Mouse (Mus musculus): ENCODE measurements around the gene Casc1. TPM values are rescaled to one million over a fixed set of nuclear protein-coding genes. Genes with fewer than 3 reads are reported as not detected.
A peak's percentile ranks its signal among the peaks of the same experiment; 100 is the strongest.

The Casc1 gene
- polyA plus RNA-seq, 1 experiment = 0.11 TPM

- H3K36me3 ChIP-seq (ENCODE audit: control insufficient read depth, insufficient read depth) = no peaks in the 10 kb centered on the region
- no peaks in the 10 kb centered on the region for H3K79me2 ChIP-seq (ENCODE audit: control insufficient read depth, insufficient read depth)
- no peak overlapping the region for H3K4me3 ChIP-seq
- no peak for TF ChIP-seq REST (IDR thresholded peaks at IDR 0.05; ENCODE audit: insufficient read depth, insufficient read length)
- TF ChIP-seq E2F4 (IDR thresholded peaks at IDR 0.05; ENCODE audit: insufficient read depth) = no peak
- TF ChIP-seq MAX (IDR thresholded peaks at IDR 0.05; ENCODE audit: low read depth) = no peak
- TF ChIP-seq POLR2AphosphoS2 (IDR thresholded peaks at IDR 0.05; ENCODE audit: insufficient read length, low read depth) = no peak
- TF ChIP-seq MYOD1 (IDR thresholded peaks at IDR 0.05; ENCODE audit: control insufficient read depth in 1 of 3, insufficient read length in 2 of 3, low read depth in 2 of 3) = no peak
- TF ChIP-seq CEBPB (IDR thresholded peaks at IDR 0.05; ENCODE audit: insufficient read depth, poor library complexity, severe bottlenecking) = no peak
- TF ChIP-seq SRF (IDR thresholded peaks at IDR 0.05; ENCODE audit: control insufficient read depth, insufficient read length, low read depth) = no peak
- H3ac ChIP-seq (ENCODE audit: control insufficient read depth, insufficient read length) = no peak overlapping the region
- H3K27me3 ChIP-seq (ENCODE audit: control insufficient read depth, insufficient read depth, insufficient read length) = no peaks in the 10 kb centered on the region
- peak overlapping the region; percentile 34 for H3K4me2 ChIP-seq (ENCODE audit: low read depth)
Observed at GRCm38 (mm10) chr6:145202432-145203125, 8.2 kb downstream of the Casc1 start.

- no peak overlapping the region for H3K4me2 ChIP-seq (ENCODE audit: low read depth)
Observed at GRCm38 (mm10) chr6:145197949-145198686, 12.7 kb downstream of the Casc1 start.

DNA sequence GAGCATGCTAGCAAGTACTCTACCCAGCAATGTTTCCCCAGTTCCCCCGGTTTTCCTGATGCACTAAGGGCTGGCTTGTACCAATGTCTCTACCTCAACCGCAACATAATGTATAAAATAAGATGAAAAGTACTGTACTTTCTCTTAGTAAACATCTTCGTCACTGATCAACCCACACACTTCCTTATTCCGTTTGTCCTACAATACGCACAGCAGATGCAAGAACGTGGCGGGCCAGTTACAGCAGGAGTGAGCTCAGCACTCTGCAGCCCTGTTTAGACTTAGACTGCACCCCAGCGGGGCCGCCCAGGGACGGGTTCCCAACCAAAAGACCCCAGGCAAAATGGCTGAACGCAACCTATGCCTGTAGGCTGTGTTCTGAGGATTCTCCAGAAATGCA lies 17.4 kb downstream of the Casc1 start:
- Histone ChIP-seq H3ac (ENCODE audit: control insufficient read depth, insufficient read length) (no peak overlapping the region), H3K4me3 (no peak overlapping the region), H3K79me2 (ENCODE audit: control insufficient read depth, insufficient read depth) (no peaks in the 10 kb centered on the region), H3K27me3 (ENCODE audit: control insufficient read depth, insufficient read depth, insufficient read length) (no peaks in the 10 kb centered on the region), H3K4me2 (ENCODE audit: low read depth) (no peak overlapping the region), H3K36me3 (ENCODE audit: control insufficient read depth, insufficient read depth) (no peaks in the 10 kb centered on the region)
- TF ChIP-seq MYOD1 (IDR thresholded peaks at IDR 0.05; ENCODE audit: control insufficient read depth in 1 of 3, insufficient read length in 2 of 3, low read depth in 2 of 3) (no peak), MYOG (IDR thresholded peaks at IDR 0.05; ENCODE audit: control insufficient read depth in 1 of 3, insufficient read depth in 1 of 3, insufficient read length in 2 of 3, low read depth in 2 of 3) (no peak), SRF (IDR thresholded peaks at IDR 0.05; ENCODE audit: control insufficient read depth, insufficient read length, low read depth) (no peak), USF1 (IDR thresholded peaks at IDR 0.05; ENCODE audit: low read depth) (no peak), E2F4 (IDR thresholded peaks at IDR 0.05; ENCODE audit: insufficient read depth) (no peak), POLR2AphosphoS2 (IDR thresholded peaks at IDR 0.05; ENCODE audit: insufficient read length, low read depth) (no peak), CEBPB (IDR thresholded peaks at IDR 0.05; ENCODE audit: insufficient read depth, poor library complexity, severe bottlenecking) (no peak), POLR2A (IDR thresholded peaks at IDR 0.05; ENCODE audit: insufficient read length, low read depth) (no peak), TCF12 (IDR thresholded peaks at IDR 0.05; ENCODE audit: insufficient read depth, poor library complexity, severe bottlenecking) (no peak), TCF3 (IDR thresholded peaks at IDR 0.05; ENCODE audit: insufficient read length, low read depth) (no peak), REST (IDR thresholded peaks at IDR 0.05; ENCODE audit: insufficient read depth, insufficient read length) (no peak), MAX (IDR thresholded peaks at IDR 0.05; ENCODE audit: low read depth) (no peak)

More at GRCm38 (mm10) chr6:145197949-145198686, 12.7 kb downstream of the Casc1 start:
- Histone ChIP-seq H3K79me2 (ENCODE audit: control insufficient read depth, insufficient read depth) (no peaks in the 10 kb centered on the region), H3K36me3 (ENCODE audit: control insufficient read depth, insufficient read depth) (no peaks in the 10 kb centered on the region), H3K27me3 (ENCODE audit: control insufficient read depth, insufficient read depth, insufficient read length) (no peaks in the 10 kb centered on the region), H3K4me3 (no peak overlapping the region), H3ac (ENCODE audit: control insufficient read depth, insufficient read length) (no peak overlapping the region)
- TF ChIP-seq POLR2A (IDR thresholded peaks at IDR 0.05; ENCODE audit: insufficient read length, low read depth) (no peak), MYOD1 (IDR thresholded peaks at IDR 0.05; ENCODE audit: control insufficient read depth in 1 of 3, insufficient read length in 2 of 3, low read depth in 2 of 3) (no peak)

DNA sequence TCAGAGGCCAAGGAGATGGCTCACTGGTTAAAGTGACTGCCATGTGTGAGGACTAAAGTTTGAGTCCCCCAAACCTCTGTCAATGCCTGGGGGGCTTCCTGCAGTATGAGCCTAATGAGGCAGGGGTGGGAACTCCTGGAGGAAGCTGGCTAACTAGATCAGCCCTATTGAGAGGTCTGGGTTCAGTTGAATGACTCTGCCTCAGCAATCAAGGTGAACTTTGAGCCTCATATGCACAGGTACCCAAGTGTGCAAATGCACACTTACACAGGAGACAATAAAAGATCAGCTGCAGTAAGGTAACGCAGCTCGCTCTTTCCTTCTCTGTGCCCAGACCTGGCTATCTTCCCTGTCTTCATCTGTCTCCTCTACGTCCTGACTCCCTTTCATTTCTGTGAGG lies 17.8 kb downstream of the Casc1 start:
- Histone ChIP-seq H3K4me2 (ENCODE audit: low read depth) (no peak overlapping the region), H3K27me3 (ENCODE audit: control insufficient read depth, insufficient read depth, insufficient read length) (no peaks in the 10 kb centered on the region), H3K79me2 (ENCODE audit: control insufficient read depth, insufficient read depth) (no peaks in the 10 kb centered on the region), H3ac (ENCODE audit: control insufficient read depth, insufficient read length) (no peak overlapping the region), H3K4me3 (no peak overlapping the region), H3K36me3 (ENCODE audit: control insufficient read depth, insufficient read depth) (no peaks in the 10 kb centered on the region)
- no peak for TF ChIP-seq POLR2A (IDR thresholded peaks at IDR 0.05; ENCODE audit: insufficient read length, low read depth)
- TF ChIP-seq MAX (IDR thresholded peaks at IDR 0.05; ENCODE audit: low read depth) = no peak
- TF ChIP-seq USF1 (IDR thresholded peaks at IDR 0.05; ENCODE audit: low read depth) = no peak
- no peak for TF ChIP-seq REST (IDR thresholded peaks at IDR 0.05; ENCODE audit: insufficient read depth, insufficient read length)
- TF ChIP-seq SRF (IDR thresholded peaks at IDR 0.05; ENCODE audit: control insufficient read depth, insufficient read length, low read depth) = no peak
- TF ChIP-seq TCF3 (IDR thresholded peaks at IDR 0.05; ENCODE audit: insufficient read length, low read depth) = no peak
- no peak for TF ChIP-seq POLR2AphosphoS2 (IDR thresholded peaks at IDR 0.05; ENCODE audit: insufficient read length, low read depth)
- no peak for TF ChIP-seq MYOD1 (IDR thresholded peaks at IDR 0.05; ENCODE audit: control insufficient read depth in 1 of 3, insufficient read length in 2 of 3, low read depth in 2 of 3)
- TF ChIP-seq MYOG (IDR thresholded peaks at IDR 0.05; ENCODE audit: control insufficient read depth in 1 of 3, insufficient read depth in 1 of 3, insufficient read length in 2 of 3, low read depth in 2 of 3) = no peak
- TF ChIP-seq CEBPB (IDR thresholded peaks at IDR 0.05; ENCODE audit: insufficient read depth, poor library complexity, severe bottlenecking) = no peak
- no peak for TF ChIP-seq E2F4 (IDR thresholded peaks at IDR 0.05; ENCODE audit: insufficient read depth)
- no peak for TF ChIP-seq TCF12 (IDR thresholded peaks at IDR 0.05; ENCODE audit: insufficient read depth, poor library complexity, severe bottlenecking)
